Mouse (Mus musculus) lung, embryonic 15.5 days (tissue): Measurements from ENCODE around the gene Brd1. TPM values are rescaled to one million over a fixed set of nuclear protein-coding genes. Genes with fewer than 3 reads are reported as not detected.

Source experiments
- polyA plus RNA-seq: library from polyadenylated mRNA; unstranded; fragments of >200 nt; fragmentation: Nextera tagmentation; extraction: Ambion mirVana; gene quantifications from 2 replicates; pipeline ENCODE4 v1.2.1, GENCODE M21; 2015

Gene Brd1
- polyA plus RNA-seq, 1 experiment from 2014 or later: 19.9 TPM

Other genes starting within 250 kb of the Brd1 start
- not detected in 2 replicates for gene Zdhhc25, start 133.9 kb downstream of the Brd1 start, polyA plus RNA-seq
- gene Zbed4, start 17.4 kb upstream of the Brd1 start, polyA plus RNA-seq: 15.5 and 15.7 TPM in 2 replicates
- 11.7 and 14.4 TPM in 2 replicates for gene Alg12, start 85.1 kb upstream of the Brd1 start, polyA plus RNA-seq
- gene Creld2, start 85.4 kb upstream of the Brd1 start, polyA plus RNA-seq: 107 and 110 TPM in 2 replicates
- gene Pim3, start 128.0 kb upstream of the Brd1 start, polyA plus RNA-seq: 65.9 and 70.3 TPM in 2 replicates
- gene Ttll8, start 220.2 kb upstream of the Brd1 start, polyA plus RNA-seq: not detected in 2 replicates
- 0.25 TPM in 2 replicates for gene Mlc1, start 244.8 kb upstream of the Brd1 start, polyA plus RNA-seq
- gene Mov10l1, start 248.7 kb upstream of the Brd1 start, polyA plus RNA-seq: 1.7 and 2.2 TPM in 2 replicates